Mouse (Mus musculus) CD8-positive naive resting alpha-beta T cell, adult 2 months (primary cell): ENCODE results near the gene Cpeb1.
"Not testable (repeated sequence)": the region's sequence is repeated elsewhere in the genome, so short reads cannot be mapped to it uniquely, and the experiment has no call there.

ENCODE experiments used
- DNase-seq, 2 experiments: peaks; one replicate each; pipeline ENCODE4 v3.0.0; 2022; ENCODE audit warnings: low read depth in 2 of 2, low spot score in 2 of 2

Cpeb1 gene

GRCm38 (mm10) chr7:81455155-81455651, at the start of gene Cpeb1:
Gene Cpeb1 (minus strand): TSS chr7:81455465.
- no peak for DNase-seq

GRCm38 (mm10) chr7:81501050-81501449, 45.8 kb upstream of the Cpeb1 start:
- DNase-seq, result no peak

DNA sequence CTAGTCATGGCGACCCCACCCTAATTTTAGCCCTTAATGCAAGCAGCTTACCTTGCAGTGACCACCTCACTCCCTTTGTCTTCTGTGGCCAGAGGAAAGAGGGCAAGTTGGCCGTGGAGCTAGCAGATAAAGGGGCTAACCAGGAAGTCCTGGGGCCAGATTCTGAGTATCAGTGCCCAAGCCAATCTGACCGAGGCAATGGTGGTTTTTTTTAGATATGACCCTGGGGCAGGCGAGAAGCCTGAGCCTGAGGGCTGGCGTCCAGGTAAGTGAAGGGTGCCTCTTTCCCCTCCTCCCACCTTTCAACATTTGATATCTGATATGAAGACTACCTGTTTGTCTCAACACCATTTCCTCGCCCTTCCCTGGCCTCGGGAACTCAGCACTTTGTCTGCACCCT, 42.9 kb upstream of the Cpeb1 start, which contains the start of gene BC048679:
Gene BC048679 (minus strand): TSS at position 101 of the 400 bp plus-strand sequence.
- DNase-seq, result no peak

- no peak for DNase-seq
Measured at GRCm38 (mm10) chr7:81497171-81497570, 41.9 kb upstream of the Cpeb1 start.

GRCm38 (mm10) chr7:81493331-81494021, 38.2 kb upstream of the Cpeb1 start, which contains the start of gene Ap3b2:
Gene Ap3b2 (minus strand): TSS chr7:81493925.
- no peak for DNase-seq

- DNase-seq, result no peak
Measured at GRCm38 (mm10) chr7:81492628-81493027, 37.4 kb upstream of the Cpeb1 start.

GRCm38 (mm10) chr7:81489649-81490048, 34.4 kb upstream of the Cpeb1 start:
- DNase-seq, result no peak

DNA sequence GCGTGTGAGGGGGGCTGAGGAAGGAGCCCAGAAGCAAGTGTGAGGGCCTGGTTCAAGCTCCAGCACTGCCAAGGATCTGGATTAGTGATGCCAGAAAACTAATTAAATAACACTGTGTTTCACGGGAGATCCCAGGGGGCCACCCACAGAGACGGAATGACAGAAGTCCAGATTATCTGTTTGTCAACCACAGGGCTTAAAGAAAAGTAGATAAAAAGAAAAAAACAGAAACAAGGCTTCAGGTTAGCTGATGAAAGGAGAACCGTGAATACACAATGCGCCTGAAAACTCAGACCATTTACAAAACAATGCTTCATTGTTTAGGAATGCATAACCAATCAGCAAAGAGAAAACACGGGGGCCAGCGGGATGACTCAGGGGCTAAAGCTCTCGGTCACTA, 25.5 kb upstream of the Cpeb1 start:
- DNase-seq, result no peak

- DNase-seq, result no peak
Measured at GRCm38 (mm10) chr7:81479531-81480090, 24.3 kb upstream of the Cpeb1 start.

DNA sequence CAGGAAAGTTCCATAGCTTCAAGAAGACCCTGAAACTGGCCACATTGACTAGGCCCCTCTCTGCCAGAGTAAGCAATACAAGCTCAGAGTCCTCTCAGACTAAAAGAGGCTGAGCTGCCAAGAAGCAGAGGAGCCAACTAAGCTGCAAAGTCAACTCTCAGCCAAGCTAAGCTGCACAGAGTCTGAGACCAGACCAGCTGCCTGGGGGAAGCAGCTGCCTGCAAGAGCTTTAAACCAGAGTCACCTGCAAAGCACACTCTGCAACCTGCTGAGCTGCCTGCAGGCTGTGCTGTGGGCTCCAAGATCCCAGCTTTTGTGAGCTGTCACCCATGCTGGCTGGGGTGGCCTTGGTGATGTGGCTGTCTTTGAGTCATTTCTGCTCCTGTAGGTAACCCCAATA, 23.0 kb upstream of the Cpeb1 start:
- not testable (repeated sequence) for DNase-seq

- DNase-seq, result no peak
Measured at GRCm38 (mm10) chr7:81476833-81477232, 21.6 kb upstream of the Cpeb1 start.

DNA sequence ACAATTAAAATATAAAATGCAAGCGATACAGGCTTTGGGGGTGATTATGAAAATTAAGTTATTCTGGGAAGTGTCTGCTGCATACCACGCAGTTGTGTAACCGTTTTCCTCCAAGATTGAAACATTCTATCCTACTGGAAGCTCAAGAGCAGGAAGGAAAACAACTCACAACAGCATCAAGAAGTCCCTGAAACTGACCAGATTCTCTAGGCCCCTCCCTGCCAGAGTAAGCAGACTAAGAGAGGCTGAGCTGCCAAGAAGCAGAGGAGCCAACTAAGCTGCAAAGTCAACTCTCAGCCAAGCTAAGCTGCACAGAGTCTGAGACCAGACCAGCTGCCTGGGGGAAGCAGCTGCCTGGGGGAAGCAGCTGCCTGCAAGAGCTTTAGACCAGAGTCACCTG, 20.0 kb upstream of the Cpeb1 start:
- DNase-seq, result no peak

DNA sequence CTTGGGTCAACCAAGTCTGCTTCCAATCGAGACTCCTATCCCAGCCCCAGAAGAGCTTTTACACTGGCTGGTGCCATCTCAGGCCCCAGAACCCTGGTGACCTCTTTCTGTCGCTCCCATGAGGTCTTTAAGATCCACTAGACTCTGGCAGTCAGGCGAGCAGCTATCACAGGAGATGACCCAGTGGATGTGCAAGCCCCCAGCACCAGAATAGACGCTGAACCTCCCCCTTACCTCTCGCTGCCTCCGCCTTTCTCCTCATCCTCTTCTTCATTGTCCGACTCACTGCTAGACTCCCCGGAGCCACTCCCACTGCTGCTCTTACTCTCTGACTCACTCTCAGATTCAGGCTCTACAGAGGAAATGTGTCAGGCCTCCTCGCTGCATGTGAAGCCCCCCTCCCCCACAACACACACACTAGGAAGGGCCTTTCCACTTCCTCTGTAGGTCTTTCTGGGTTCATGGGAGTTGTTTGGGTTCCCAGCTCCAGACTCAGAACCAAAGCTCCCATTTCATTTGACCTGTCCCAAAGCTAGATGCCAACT, 9.7 kb upstream of the Cpeb1 start:
- no peak for DNase-seq

DNA sequence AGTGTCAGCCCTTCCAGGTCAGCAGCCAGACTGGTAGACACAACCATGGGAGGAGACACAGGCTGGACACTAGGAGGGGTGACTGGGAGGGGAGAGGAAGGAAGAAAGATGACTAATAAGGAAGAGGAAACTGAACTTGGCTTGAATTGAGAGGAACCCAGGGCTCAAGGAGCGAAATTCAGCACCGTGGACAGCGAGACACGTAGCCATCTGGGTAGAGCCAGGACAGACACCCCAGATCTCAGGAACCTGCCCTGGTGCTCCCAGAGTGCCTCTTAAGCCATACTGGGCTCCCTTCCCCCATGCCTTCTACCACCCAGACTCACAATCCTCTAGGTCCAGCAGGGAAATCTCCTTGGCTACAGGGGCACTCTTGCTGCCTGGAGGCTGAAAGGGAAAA, 8.9 kb upstream of the Cpeb1 start:
- no peak for DNase-seq

- DNase-seq, result no peak
Measured at GRCm38 (mm10) chr7:81462815-81463214, 7.5 kb upstream of the Cpeb1 start.

DNA sequence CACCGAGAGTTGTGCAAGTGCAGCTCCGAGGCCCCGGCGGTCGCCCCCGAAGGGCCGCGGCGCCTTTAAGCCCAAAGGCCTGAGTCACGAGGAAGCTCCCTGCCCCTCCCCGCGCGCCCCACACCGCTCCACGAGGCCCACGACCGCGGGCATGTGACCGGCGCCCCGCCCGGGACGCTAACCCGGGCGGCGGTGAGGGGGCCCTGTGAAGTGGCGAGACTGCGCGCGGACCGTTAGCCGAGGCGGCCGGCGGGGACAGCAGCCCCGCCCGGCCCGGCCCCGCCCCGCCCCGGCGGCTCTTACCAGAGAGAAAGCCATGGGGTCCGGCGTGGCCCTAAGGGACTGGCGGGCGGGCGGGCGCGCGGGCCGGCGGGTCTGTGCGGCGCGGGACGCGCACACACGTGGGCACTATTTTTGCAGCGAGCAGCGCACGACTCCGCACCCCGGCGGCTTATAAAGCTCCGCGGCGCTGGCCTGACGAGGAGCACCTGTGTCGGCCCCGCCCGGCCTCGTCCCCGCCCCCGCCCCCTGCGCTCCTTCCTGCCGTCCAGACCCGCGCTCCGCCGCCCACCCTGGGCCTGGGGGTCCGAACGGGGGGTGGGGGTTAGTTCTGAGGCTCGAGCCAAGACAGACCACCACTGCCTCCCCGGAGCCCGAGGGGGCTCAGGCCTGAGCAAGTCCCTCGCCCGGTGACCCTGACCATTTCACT, 780 bp downstream of the Cpeb1 start:
- DNase-seq, result no peak

DNA sequence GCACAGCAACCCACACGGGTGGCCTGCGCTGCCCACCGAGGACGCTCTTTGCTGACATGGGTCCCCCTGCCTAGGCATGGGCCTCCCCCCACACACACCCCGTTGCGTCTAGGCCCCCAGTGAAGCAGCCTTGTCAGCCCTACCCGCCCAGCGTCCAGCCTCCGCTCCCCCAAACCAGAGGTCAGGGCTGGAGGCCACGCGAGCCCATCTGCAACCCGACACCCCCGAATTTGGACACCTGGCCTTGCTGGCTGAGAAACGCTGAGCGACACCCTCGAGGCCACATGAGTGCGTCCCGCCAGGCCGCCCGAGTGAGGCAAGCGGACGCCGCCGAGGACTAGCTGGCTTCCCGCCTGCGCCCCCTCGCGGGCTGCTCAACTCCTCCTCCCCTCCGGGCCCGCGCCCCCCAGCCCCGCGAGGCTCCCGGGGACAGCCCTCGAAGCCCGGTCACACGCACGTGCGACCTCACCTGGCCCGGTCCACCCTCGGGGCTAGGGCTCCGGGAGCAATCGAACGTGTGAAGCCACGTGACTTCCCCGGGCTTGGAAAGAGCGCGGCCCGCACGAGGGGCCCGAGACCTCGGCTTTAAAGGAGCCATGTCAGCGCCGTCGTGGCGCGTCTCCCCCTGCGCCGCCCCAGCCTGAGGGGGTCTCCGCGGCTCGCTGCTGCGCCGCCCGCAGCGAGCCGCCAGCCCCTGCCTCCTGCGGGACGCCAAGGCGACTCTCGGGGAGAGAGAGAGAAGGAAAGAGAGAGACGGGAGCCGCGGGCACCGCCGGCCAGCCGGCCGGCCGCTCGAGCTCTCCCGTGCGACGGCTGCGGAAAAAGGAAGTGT, 1.6 kb downstream of the Cpeb1 start:
- no peak for DNase-seq

GRCm38 (mm10) chr7:81452971-81453441, 2.3 kb downstream of the Cpeb1 start:
- no peak for DNase-seq

- no peak for DNase-seq
Measured at GRCm38 (mm10) chr7:81398957-81399356, 56.3 kb downstream of the Cpeb1 start.

DNA sequence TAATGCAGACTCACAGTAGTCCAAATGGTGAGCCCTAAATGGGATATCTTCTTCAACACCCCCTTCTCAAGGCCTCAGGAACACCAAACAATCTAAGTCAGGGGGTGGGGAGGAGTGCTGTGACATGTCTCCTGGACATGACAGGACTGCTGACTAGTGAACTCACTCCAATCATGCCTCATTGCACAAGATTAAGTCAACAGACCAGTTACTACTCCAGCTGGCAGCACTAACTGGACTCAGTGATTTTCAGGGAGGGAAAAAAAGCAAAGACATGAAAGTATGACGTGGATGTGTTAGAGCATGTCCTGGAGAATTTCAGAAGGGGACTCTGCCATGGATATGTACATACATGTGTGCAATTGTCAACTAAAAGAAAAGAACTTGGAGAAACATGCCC, 75.9 kb downstream of the Cpeb1 start:
- no peak for DNase-seq
